Mouse (Mus musculus): Measurements from ENCODE around the gene Dhx34. TPM values are rescaled to one million over a fixed set of nuclear protein-coding genes. Genes with fewer than 3 reads are reported as not detected.

Gene Dhx34
- 30.6 and 48.4 TPM in 2 replicates for polyA plus RNA-seq (2012; rRNA removed; ENCODE audit: low replicate concordance)

DNA sequence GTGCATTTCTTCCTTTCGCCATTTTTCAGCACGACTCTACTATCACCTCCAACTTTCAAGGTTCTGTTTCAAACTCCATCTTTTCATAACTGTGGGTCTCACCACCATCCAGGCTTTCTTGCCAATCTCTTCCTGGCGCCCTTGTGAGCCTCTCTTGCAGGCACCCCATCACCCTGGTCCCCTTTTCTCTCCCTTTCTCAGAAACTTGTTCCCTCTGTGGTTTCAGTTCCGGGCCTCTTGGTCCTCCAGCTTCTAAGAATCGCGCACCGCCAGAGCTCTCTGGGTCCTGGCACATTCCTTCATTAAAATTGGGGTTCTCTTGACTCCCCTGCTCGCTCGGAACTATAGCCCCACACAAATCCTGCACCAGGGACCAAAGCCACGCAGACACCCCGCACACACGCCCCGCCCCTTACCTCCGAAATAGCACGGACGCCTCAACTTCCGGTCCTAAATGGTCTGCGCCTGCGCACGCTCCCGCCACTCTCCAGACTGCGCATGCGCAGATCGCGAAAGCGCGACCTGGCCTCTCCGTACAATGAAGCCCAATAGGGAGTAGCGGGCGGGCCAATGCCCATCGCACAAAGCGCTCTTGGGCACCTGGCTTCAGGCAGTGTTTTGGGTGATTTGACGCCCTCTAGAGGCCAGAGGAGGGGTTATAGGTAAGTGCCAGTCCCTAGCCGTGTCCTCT is at the start of gene Dhx34:
Gene Dhx34 (minus strand): TSS at position 456 of the 691 bp plus-strand sequence.

DNA sequence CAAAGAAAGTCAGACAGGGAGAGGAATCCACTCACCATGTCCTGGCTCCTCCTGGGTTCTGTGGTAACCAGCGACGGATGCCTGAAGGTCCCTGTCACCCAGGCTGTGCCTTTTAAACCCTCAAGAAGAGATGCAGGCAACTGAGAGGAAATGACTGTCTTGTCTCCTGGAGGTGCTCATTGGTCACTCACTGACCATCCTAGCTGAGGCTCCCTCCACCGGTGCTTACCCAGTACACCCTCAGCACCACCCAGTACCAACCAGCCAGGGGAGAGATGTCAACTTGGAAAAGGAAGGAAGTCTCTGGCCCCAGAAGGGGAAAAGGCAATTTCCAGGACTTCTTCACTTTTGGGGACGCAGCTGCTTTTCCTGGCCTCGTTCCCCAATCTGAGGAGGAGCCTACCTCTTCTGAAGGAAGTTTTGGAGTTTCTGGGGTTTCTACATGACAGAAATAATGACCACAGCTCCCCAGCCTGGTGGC is 37.3 kb upstream of the Dhx34 start, which contains the start of gene C5ar1:
Gene C5ar1 (minus strand): TSS at position 431 of the 481 bp plus-strand sequence.

DNA sequence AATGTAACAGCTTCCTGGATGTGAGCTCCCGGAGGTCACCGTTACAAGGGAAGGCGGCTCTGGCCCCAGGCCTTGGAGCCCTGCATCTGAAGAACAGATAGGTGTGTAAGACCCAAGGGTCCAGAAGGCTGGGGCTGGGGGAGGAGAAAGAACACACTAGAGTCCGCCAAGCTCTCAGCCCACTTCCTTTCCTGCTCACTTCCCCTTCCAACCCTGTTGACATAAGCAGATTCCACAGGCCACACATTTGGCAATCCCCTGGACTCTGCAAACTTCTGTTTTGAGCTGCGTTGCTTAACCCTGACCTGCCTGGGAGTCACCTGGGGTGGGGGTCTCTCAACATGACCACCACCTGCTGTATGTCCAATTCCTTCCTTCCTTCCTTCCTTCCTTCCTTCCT is 22.2 kb upstream of the Dhx34 start, which contains the start of gene C5ar2:
Gene C5ar2 (minus strand): TSS at position 88 of the 400 bp plus-strand sequence.

DNA sequence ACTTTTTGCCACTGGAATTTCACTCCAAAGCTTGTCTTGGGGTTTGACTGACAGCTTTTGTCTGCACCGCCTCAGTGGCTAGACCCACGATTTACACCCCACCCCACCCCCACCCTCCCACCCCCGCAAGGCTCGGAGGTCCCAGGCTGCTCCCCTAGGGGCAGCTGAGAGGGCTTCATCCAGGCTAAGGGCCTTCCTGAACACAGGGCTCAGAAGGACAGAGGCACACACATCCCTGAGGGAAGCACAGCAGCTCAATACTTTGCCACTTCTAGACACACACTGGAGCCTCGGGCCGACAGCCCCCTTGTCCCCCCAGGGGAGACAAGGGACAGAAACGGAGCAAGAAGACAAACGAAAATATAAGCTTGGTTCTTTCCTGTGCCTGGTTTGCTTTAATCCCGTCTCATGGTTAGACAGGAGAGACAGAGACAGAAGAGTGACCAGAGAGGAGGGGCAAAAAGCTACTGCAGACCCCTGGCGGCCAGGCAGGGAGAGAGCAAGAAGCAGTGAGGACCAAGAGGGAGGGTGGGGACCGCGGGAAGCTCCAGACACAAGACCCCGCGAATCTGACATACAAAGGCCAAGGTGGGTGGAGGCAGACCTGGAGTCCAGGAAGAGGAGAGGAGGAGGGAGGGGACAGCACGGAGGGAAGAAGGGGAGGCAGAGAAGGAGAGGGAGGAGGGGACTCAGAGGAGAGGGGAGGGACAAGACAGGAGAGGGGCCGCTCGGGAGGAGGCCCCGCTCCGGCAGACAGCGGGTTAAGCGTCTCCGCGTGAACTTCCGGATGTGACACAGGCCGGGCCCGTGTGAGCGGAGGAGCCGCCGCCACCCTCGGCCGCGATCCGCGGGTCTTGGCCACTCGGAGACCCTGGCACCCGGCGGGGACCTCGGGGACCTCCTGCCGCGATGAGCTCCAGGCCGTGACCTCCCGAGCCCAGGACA is 47.0 kb downstream of the Dhx34 start, which contains the start of gene Meis3:
Gene Meis3 (plus strand): TSS at position 494 of the 945 bp plus-strand sequence.

Other genes with a start within 250 kb of the Dhx34 start
- gene Bicra, start 174.1 kb downstream of the Dhx34 start, polyA plus RNA-seq (2012; rRNA removed; ENCODE audit: low replicate concordance), result 10.1 and 43.2 TPM in 2 replicates
- 0.03 and 0.05 TPM in 2 replicates for gene Zfp541, start 160.2 kb downstream of the Dhx34 start, polyA plus RNA-seq (2012; rRNA removed; ENCODE audit: low replicate concordance)
- gene Napa, start 123.6 kb downstream of the Dhx34 start, polyA plus RNA-seq (2012; rRNA removed; ENCODE audit: low replicate concordance), result 258 and 285 TPM in 2 replicates
- gene Kptn, start 102.1 kb downstream of the Dhx34 start, polyA plus RNA-seq (2012; rRNA removed; ENCODE audit: low replicate concordance), result 34.0 and 35.9 TPM in 2 replicates
- gene Slc8a2, start 92.2 kb downstream of the Dhx34 start, polyA plus RNA-seq (2012; rRNA removed; ENCODE audit: low replicate concordance), result 0.73 and 1.2 TPM in 2 replicates
- gene Meis3, start 46.9 kb downstream of the Dhx34 start, polyA plus RNA-seq (2012; rRNA removed; ENCODE audit: low replicate concordance), result 30.5 and 61.0 TPM in 2 replicates
- 2.2 and 2.4 TPM in 2 replicates for gene C5ar2, start 22.1 kb upstream of the Dhx34 start, polyA plus RNA-seq (2012; rRNA removed; ENCODE audit: low replicate concordance)
- 24.8 and 42.3 TPM in 2 replicates for gene C5ar1, start 37.5 kb upstream of the Dhx34 start, polyA plus RNA-seq (2012; rRNA removed; ENCODE audit: low replicate concordance)
- gene Inafm1, start 51.6 kb upstream of the Dhx34 start, polyA plus RNA-seq (2012; rRNA removed; ENCODE audit: low replicate concordance), result 26.4 and 112 TPM in 2 replicates
- gene Ccdc9, start 64.8 kb upstream of the Dhx34 start, polyA plus RNA-seq (2012; rRNA removed; ENCODE audit: low replicate concordance), result 24.1 and 26.8 TPM in 2 replicates
- 19.3 and 130 TPM in 2 replicates for gene Bbc3, start 86.4 kb upstream of the Dhx34 start, polyA plus RNA-seq (2012; rRNA removed; ENCODE audit: low replicate concordance)
- 17.2 and 33.4 TPM in 2 replicates for gene Sae1, start 165.8 kb upstream of the Dhx34 start, polyA plus RNA-seq (2012; rRNA removed; ENCODE audit: low replicate concordance)
- gene Zc3h4, start 178.9 kb upstream of the Dhx34 start, polyA plus RNA-seq (2012; rRNA removed; ENCODE audit: low replicate concordance), result 33.2 and 54.9 TPM in 2 replicates
- gene Tmem160, start 230.7 kb upstream of the Dhx34 start, polyA plus RNA-seq (2012; rRNA removed; ENCODE audit: low replicate concordance), result 107 and 246 TPM in 2 replicates